Mouse (Mus musculus): ENCODE results near the gene Zc3hav1.
"Not testable (repeated sequence)": the region's sequence is repeated elsewhere in the genome, so short reads cannot be mapped to it uniquely, and the experiment has no call there.

Zc3hav1 gene

DNA sequence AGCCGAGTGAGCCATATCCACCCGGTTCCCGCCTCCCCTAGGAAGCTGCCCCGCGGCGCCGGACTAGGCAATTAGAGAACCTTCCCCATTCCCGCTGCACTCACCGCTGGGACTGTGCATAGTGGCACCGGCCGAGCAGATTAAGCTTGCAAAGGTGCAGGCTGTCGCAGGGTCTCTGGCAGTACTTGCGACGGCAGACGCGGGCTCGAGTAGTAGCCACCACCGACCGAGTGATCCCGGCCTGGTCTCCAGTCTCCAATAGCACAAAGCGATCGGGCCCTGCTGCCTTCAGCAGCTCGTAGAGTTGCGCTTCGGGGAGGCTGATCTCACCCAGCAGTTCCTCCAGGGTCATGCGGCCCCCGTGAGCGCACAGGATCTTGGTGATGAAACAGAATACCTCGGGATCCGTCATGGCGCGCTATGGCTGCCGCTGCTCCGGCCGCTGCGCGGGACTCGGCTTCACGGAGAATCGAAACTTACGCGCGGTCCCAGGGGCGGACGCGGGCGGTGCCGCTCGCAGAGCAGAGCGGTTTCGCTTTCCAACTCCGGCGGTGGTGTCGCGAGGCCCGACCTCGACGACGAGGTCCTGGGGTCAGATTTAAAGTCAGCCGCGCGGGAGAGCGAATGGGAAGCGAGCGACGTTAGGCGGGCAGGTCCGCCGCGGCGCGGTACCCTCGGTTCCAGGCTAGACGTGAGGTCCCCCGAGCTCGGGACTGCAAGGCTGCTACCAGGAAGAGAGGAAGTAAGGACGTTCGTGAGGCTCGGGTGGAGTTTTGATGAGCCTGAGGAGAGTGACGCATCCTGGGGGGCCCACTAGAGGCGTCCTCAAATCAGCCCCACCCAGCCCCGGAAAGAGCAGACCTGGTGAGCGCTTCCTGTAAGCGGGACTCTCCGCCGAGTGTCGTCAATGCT, at the start of gene Zc3hav1:
Gene Zc3hav1, minus strand, starts transcription at position 793 of the 912 bp plus-strand sequence.
- peak; percentile 86 for DNase-seq

GRCm38 (mm10) chr6:38389671-38390070, 35.3 kb upstream of the Zc3hav1 start:
- DNase-seq, result peak; percentile 14

DNA sequence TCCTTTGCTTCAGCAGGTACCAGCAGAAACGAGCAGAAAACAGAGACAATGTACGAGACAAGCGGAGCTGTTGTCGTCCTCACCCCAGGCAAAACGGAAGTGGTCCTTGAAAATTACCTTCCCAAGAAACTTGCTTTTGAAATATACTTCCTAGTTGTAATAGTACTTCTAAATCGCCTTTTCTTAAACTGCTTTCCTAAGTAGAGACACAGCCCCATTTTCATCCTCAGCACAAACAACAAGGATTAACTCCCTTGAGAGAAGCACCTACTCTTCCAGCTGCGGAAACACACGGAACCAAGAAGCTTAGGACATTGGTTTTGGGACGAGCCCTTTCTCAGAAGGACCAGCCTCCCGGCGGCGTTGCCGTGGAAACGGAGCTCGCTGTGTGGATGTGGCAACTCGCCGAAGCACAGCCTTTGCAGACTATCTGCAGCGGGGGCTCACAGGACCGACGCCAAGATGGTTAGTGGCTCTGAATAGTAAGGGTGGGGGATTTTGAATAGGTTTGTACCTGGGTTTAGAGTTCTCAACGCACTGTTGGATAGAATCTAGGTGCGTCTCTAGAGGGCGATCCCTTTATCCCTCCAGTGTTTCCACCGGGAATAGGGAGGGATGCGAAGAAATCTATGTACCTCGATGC, 26.8 kb upstream of the Zc3hav1 start, which contains the start of gene Ttc26:
Gene Ttc26, plus strand, starts transcription at position 341 of the 643 bp plus-strand sequence.
- peak; percentile 89 for DNase-seq

DNA sequence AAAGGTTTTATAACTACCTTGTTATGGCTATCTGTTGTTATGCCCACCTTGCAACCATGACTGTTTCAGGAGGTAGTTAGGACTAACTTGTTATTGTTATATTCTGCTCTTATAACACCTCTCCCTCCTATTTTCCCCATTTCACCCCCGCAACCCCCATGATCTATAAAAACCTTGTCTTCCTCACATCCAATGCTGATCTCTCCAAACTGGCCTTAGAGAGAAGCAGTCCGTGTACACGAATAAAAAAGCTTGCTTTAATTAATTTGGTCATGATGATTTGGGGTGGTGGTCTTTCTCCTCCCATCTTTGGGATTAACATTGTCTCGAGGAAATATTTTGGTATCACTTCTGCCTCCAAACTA, 26.3 kb upstream of the Zc3hav1 start:
- no peak for DNase-seq

DNA sequence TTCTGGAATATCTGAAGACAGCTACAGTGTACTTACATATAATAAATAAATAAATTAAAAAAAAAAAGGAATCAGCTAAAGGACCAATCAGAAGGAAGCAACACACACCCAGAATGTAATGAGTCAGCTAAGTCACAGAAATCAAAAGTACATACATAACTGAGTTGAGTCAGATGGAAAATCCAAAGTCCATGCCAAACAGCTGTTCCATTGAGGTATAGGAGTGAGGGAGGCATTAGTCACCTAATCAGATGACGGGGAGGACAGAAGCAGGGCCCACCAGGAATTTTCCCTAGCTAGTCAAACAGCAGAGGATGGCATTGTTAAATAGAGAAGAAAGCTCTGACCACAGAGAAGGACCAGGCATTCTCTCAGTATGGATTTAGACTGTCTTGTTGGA, 19.9 kb upstream of the Zc3hav1 start:
- no peak for DNase-seq

- DNase-seq, result no peak
Observed at GRCm38 (mm10) chr6:38369945-38370344, 15.5 kb upstream of the Zc3hav1 start.

- DNase-seq, result no peak
Observed at GRCm38 (mm10) chr6:38364121-38364520, 9.7 kb upstream of the Zc3hav1 start.

- DNase-seq, result no peak
Observed at GRCm38 (mm10) chr6:38363370-38363769, 9.0 kb upstream of the Zc3hav1 start.

DNA sequence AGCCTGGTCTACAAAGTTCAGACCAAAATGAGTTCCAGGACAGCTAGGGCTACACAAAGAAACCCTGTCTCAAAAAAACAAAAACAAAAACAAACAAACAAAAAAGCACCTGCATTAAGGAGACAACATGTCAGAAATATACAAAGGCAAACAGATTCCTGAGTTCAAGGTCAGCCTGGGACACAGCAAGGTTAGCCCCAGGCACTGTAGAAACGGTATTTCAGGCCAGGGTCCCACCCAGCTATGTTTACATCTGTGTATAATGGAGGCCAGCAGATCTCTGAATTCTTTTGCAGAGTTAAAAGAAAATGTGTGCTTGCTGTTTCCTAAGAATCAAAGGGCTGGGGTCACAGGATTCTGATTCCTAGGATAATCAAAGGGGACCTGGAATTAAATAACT, 7.5 kb upstream of the Zc3hav1 start:
- no peak for DNase-seq

DNA sequence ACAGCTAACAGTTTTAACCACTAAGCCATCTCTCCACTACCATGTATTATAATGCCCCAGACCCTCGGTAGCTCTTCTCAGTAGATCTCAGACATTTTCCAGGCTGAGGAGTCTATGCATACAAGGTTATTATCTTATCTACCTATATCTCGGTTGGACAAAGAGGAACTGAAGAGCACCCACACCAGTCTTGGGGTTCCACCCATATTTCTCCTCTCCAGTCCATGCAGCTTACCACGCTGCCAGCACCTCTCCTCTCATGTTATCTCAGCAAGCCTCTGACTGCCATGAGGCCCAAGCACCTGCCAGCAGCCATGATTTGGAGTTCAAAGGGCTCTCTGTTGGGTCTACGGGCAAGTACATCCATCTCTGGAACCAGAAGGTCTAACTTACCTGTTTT, 6.7 kb upstream of the Zc3hav1 start:
- no peak for DNase-seq

DNA sequence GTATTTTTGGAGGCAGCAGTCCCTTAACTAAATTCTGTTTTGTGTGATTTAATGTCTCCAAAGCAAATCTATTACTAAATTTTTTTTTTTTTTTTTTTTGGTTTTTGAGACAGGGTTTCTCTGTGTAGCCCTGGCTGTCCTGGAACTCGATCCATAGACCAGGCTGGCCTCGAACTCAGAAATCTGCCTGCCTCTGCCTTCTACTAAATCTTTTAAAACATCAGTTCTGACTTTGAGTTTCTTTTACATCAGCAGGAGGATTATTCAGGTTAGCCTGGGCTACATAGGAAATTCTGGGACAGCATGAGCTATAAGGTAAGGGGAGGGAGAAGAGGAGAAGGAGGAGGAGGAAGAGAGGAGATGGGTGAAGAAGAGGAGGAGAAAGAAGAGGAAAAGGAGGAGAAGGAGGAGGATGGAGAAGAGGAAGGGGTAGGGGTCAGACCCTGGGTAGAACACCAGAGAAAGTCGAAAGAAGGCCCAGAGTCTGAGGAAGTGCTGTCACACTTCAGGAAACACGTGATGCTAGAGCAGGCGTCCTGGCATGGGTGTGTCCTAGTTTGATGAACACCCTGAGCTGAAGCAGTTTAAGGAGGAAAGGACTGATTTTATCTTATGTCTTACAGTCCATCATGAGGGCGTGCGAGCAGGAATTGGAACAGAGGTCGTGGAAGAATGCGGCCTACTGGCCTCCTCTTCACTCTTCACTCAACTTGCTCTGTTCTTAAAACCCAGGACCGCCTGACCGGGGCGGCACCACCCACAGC, 5.5 kb upstream of the Zc3hav1 start:
- DNase-seq, result no peak

- not testable (repeated sequence) for DNase-seq
Observed at GRCm38 (mm10) chr6:38359044-38359735, 4.8 kb upstream of the Zc3hav1 start.

DNA sequence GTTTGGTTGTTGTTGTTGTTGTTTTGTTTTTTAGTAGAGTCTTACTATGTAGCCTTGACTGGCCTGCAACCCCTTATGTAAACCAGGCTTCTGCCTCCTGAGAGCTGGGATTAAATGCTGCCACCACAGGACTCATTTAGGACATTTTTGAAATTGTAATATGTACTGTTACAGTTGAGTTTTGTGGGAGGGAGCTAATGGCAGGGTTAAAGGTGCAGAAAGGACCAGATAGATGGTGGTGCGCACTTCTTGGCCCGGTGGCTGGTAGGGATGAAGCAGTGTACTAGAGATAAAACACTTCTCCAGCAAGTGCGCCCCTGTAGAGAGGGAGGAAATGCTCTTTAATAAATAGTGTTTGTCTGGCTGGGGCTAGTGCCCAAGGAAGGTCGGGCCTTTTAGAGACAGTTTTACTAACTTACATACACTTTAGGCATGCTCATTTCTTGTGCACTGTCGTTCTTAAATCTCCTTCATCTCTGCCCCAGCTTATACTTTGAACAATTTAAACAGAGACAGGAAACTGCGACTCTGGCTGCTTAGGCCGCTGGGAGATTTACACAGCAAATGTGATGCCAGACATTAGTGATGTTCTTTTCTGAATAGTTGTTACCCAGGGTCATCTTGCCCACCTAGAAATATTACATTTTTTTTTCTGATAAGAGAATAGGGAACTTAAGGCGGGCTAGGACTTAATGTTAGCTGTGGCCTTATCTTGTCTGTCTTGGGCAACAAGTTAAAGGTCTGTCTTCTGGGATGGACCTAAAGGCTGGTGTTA, 4.0 kb upstream of the Zc3hav1 start:
- DNase-seq, result no peak

GRCm38 (mm10) chr6:38357603-38358252, 3.3 kb upstream of the Zc3hav1 start:
- no peak for DNase-seq

DNA sequence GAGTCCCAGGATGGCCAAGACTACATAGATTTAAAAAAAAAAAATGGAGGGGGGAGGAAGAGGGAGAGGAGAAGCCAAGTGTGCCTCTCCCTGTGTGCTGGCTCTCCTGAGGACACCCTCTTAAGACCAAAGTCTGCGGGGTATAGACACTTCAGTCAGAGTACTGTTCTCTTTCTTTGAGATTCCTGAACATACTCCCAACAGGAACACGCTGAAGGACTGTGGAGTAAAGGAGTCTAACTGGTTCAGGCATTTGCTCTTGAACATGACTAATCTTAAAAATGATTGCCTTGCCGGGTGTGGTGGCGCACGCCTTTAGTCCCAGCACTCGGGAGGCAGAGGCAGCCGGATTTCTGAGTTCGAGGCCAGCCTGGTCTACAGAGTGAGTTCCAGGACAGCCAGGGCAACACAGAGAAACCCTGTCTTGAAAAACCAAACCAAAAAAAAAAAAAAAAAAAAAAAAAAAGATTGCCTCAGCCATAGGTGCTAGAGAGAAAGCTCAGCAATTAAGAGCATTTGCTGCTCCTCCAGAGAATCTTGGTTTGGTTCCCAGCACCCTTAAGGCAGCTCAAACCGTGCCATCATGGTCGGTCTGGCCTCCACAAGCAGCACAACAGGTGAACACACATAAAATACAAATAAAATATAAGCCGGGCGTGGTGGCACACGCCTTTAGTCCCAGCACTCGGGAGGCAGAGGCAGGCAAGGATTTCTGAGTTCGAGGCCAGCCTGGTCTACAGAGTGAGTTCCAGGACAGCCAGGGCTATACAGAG, 2.4 kb upstream of the Zc3hav1 start:
- DNase-seq, result not testable (repeated sequence)

GRCm38 (mm10) chr6:38355862-38356261, 1.5 kb upstream of the Zc3hav1 start:
- DNase-seq, result no peak

GRCm38 (mm10) chr6:38355354-38355823, 986 bp upstream of the Zc3hav1 start:
- no peak for DNase-seq

- DNase-seq, result no peak
Observed at GRCm38 (mm10) chr6:38354723-38355353, 435 bp upstream of the Zc3hav1 start.

DNA sequence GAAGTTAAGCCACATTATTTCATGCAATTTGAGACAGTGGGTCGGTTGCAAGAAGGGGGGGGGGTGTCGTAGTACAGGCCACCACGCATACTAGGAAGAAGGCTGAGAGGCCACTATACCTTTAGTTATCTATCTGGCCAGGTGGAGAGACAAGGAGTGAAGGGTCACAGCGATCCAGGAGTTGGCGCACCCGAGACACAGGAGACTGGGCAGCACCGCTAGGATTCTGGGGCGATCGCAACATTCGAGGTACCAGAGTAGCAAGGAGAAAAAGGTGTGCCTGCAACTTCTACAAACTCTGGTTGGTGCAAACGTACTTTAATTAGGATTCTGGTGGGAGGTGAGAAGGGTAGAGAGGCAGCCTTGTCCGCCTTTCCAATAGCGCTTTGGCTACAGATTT, 1.2 kb downstream of the Zc3hav1 start:
- no peak for DNase-seq

GRCm38 (mm10) chr6:38352451-38352850, 2.0 kb downstream of the Zc3hav1 start:
- no peak for DNase-seq
